Mouse (Mus musculus): ENCODE results near the gene Ddx27.

GRCm38 (mm10) chr2:167056942-167057323 is 41.9 kb downstream of the Ddx27 start:
- TF ChIP-seq TAL1 (IDR thresholded peaks at IDR 0.05; ENCODE audit: low read length), result no peak
- no peak for TF ChIP-seq GATA1 (IDR thresholded peaks at IDR 0.05; ENCODE audit: low read length)
